Mouse (Mus musculus): ENCODE data around the gene Orai2. TPM values are rescaled to one million over a fixed set of nuclear protein-coding genes. Genes with fewer than 3 reads are reported as not detected.

The Orai2 gene
- 1.3 TPM for polyA plus RNA-seq (2014; fragmentation: Illumina TruSeq; extraction: RNeasy Lipid Tissue Mini Kit (QIAGEN cat#74804); ENCODE audit: low read depth, low replicate concordance)

DNA sequence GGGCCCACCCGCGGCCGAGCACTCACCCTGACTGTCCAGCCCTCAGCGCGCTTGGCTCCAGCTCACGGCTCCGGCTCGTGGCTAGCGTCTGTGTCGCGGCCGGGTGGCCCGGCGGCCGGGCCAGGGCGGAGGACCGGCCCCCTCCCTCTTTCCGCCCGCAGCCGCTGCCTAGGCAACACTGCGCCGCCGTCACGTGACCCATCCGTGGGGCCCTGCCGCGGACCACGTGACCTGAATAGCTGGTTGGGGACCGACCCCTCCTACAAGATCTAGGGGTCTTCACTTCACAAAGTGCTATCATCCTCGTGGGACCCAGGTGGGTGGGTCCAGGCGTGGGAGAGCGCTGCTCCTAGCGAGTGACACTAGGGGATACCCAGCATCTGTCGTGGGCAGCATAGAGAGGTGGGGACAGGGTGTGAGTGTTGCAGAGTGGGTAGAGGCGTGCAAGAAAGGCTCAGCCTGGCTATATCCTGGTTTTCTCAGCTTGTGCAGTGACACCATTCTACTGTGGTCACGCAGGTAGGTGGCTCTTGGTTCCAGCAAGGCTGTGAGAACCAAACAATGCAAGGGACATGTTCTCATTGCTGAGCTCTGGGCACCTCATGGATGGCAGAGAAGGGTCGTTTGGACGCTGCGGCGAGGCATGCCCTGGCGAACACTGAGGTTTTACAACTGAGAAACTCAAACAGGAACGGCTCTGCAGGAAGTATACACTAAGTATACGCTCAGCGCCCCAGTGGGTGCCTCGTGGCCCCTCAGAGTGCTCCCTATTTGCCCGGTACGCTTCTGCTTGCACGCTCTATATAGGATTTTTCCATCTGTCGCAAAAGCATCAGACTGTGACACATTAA, at the start of gene Orai2:
Gene Orai2, minus strand, starts transcription at position 202 of the 851 bp plus-strand sequence.

DNA sequence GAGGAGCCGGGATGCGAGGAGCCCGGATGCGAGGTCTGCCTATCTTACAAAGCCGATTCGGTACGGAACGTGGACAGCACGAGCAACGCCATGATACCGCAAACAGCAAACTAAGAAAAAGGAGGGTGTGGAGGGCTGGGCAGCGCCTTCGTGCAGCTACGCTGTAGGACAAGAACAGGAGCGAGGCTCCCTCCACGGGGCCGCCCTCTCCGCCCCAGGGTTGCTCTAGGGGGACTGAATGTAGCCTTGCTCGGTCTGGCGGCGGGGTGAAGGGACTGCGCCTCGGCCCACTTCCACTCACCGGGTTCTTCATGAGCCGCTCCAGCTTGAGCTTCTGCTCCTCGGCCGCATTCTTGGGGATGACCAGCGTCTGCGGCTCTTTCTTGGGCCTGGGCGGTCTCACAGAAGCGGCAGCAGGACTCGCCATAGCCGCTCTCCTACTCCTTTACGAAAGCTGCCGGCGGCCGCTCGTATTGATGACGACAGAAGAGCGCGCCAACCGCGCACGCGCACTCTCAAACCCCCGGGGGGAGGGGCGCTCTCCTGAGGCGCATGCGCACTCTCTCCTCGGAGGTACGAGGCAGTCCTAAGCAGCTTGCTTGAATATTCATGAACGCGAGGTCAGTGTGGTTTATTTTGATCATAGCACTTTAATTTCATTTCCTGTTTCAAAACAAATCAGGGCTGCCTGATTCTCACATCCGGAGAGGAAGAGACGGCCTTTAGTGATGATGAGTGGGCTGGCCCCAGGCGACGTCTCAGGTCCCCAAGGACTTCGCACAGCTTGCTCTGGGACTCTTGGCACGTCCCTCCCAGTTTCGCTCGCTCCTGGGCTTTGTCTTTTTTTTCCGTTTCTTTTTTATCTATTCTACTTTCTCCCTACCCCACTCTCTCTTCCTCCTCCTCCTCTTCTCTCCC, 28.2 kb upstream of the Orai2 start, which contains the start of gene Prkrip1:
Gene Prkrip1, minus strand, starts transcription at position 490 of the 918 bp plus-strand sequence.

DNA sequence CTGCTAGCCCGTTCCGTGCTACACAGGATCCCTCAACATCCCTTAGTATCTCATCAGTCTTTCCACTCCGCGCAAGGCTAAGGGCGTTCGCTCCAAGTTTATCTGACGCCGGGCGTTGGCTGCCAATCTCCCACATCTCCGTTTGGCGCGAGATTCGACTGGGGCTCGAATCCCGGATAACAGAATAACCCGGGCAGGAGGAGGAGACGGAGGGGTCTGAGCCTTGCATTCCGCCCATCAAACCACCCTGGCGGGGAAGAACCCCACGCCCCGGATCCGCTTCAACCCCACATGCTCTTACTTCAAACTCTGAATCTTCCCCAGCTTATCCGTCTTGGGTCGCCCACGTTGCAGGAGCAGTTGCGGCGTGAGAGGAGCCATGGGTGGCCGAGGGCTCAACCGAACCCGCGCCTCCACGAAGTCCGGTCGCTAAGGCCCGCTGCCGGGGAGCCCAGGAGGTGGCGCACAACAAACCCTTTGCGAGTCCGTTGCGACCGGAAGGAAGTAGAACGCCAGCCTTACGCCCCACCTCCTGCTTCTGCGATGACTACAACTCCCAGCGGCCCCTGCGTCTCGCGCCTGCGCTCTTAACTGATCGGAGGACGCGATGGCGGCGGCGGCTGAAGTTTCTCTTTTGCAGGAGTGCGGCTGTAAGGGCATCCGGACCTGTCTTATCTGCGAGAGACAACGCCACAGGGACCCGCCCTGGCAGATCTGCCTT, 34.8 kb downstream of the Orai2 start, which contains the start of the genes Lrwd1 and Alkbh4:
Gene Lrwd1, minus strand, starts transcription at position 504 of the 721 bp plus-strand sequence.
Gene Alkbh4, plus strand, starts transcription at position 576 of the 721 bp plus-strand sequence.

DNA sequence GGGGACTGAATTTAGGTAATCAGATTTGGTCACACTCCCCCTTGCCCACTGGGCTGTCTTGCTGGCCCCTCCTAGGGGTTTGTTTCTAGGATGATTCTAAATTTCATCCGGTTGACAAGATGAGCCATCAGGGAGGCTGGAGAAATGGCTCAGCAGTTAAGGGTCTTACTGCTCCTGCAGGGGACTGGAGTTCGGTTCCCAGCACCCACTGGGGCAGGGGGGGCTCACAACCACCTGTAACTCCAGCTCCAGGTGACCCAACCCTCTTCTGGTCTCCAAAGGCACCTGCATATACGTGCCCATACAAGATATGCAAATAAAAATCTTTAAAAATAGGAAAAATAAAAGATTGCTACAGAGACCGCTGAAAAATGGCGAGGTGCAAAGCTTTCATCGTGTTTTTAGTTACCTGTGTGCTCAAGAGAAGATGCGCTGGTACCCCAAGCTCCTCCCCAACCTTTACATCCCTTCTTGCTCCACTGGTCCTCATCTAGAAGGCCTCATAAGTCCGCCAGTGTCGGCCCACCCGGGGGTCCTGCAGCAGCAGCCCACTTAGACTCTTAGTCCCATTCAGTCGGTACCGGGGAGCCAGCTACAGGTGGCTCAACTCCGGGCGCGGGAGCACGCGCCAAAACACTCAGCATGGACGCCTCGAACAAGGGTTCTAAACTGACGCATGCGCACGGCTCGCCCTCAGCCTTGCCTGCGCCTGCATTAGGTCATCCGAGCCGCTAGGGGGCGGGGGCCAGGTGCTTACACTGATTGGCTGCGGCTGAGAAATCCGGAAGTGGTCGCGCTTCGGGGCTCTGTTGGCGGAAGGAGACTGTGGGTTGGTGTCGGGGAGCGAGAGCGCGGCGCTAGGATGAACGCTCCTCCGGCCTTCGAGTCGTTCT, 54.4 kb downstream of the Orai2 start, which contains the start of gene Polr2j:
Gene Polr2j, plus strand, starts transcription at position 741 of the 893 bp plus-strand sequence.

Other genes with a start within 250 kb of the Orai2 start
- gene Ywhag, start 236.1 kb downstream of the Orai2 start, polyA plus RNA-seq (2014; fragmentation: Illumina TruSeq; extraction: RNeasy Lipid Tissue Mini Kit (QIAGEN cat#74804); ENCODE audit: low read depth, low replicate concordance), result 16.5 TPM
- gene Ssc4d, start 196.2 kb downstream of the Orai2 start, polyA plus RNA-seq (2014; fragmentation: Illumina TruSeq; extraction: RNeasy Lipid Tissue Mini Kit (QIAGEN cat#74804); ENCODE audit: low read depth, low replicate concordance), result 0.18 TPM
- not detected for gene Zp3, start 190.6 kb downstream of the Orai2 start, polyA plus RNA-seq (2014; fragmentation: Illumina TruSeq; extraction: RNeasy Lipid Tissue Mini Kit (QIAGEN cat#74804); ENCODE audit: low read depth, low replicate concordance)
- 1.4 TPM for gene Dtx2, start 175.9 kb downstream of the Orai2 start, polyA plus RNA-seq (2014; fragmentation: Illumina TruSeq; extraction: RNeasy Lipid Tissue Mini Kit (QIAGEN cat#74804); ENCODE audit: low read depth, low replicate concordance)
- 0.28 TPM for gene Upk3b, start 132.2 kb downstream of the Orai2 start, polyA plus RNA-seq (2014; fragmentation: Illumina TruSeq; extraction: RNeasy Lipid Tissue Mini Kit (QIAGEN cat#74804); ENCODE audit: low read depth, low replicate concordance)
- gene Upk3bl, start 116.2 kb downstream of the Orai2 start, polyA plus RNA-seq (2014; fragmentation: Illumina TruSeq; extraction: RNeasy Lipid Tissue Mini Kit (QIAGEN cat#74804); ENCODE audit: low read depth, low replicate concordance), result 1.8 TPM
- gene Rasa4, start 86.8 kb downstream of the Orai2 start, polyA plus RNA-seq (2014; fragmentation: Illumina TruSeq; extraction: RNeasy Lipid Tissue Mini Kit (QIAGEN cat#74804); ENCODE audit: low read depth, low replicate concordance), result not detected
- gene Polr2j, start 54.1 kb downstream of the Orai2 start, polyA plus RNA-seq (2014; fragmentation: Illumina TruSeq; extraction: RNeasy Lipid Tissue Mini Kit (QIAGEN cat#74804); ENCODE audit: low read depth, low replicate concordance), result 4.8 TPM
- gene Lrwd1, start 34.6 kb downstream of the Orai2 start, polyA plus RNA-seq (2014; fragmentation: Illumina TruSeq; extraction: RNeasy Lipid Tissue Mini Kit (QIAGEN cat#74804); ENCODE audit: low read depth, low replicate concordance), result 5.0 TPM
- 2.9 TPM for gene Alkbh4, start 34.6 kb downstream of the Orai2 start, polyA plus RNA-seq (2014; fragmentation: Illumina TruSeq; extraction: RNeasy Lipid Tissue Mini Kit (QIAGEN cat#74804); ENCODE audit: low read depth, low replicate concordance)
- 73.8 TPM for gene Prkrip1, start 28.2 kb upstream of the Orai2 start, polyA plus RNA-seq (2014; fragmentation: Illumina TruSeq; extraction: RNeasy Lipid Tissue Mini Kit (QIAGEN cat#74804); ENCODE audit: low read depth, low replicate concordance)
- gene Sh2b2, start 75.8 kb upstream of the Orai2 start, polyA plus RNA-seq (2014; fragmentation: Illumina TruSeq; extraction: RNeasy Lipid Tissue Mini Kit (QIAGEN cat#74804); ENCODE audit: low read depth, low replicate concordance), result 0.15 TPM

All from testis, adult 10 weeks (tissue).